Mouse (Mus musculus) cerebellum, adult 18-20 months (tissue): ENCODE measurements around the gene Glt1d1.

Experiments
- DNase-seq, 2 experiments: peaks; one replicate each; pipeline ENCODE4 v3.0.0; 2021

The Glt1d1 gene

GRCm38 (mm10) chr5:127632167-127633145, at the start of gene Glt1d1, which contains the start of gene Slc15a4:
Gene Glt1d1 (plus strand): TSS chr5:127632262.
Gene Slc15a4 (minus strand): TSS chr5:127632897.
- peak; percentile 67 to 68 for DNase-seq

GRCm38 (mm10) chr5:127583658-127584057, 48.4 kb upstream of the Glt1d1 start:
- peak; percentile 18 to 39 for DNase-seq

GRCm38 (mm10) chr5:127587854-127588253, 44.2 kb upstream of the Glt1d1 start:
- no peak for DNase-seq

GRCm38 (mm10) chr5:127592406-127592805, 39.7 kb upstream of the Glt1d1 start:
- no peak for DNase-seq

GRCm38 (mm10) chr5:127592854-127593253, 39.2 kb upstream of the Glt1d1 start:
- peak in 1 of 2 experiments; percentile 21 for DNase-seq

GRCm38 (mm10) chr5:127595676-127596075, 36.4 kb upstream of the Glt1d1 start:
- no peak for DNase-seq

- DNase-seq = no peak
Measured at GRCm38 (mm10) chr5:127596862-127597261, 35.2 kb upstream of the Glt1d1 start.

- no peak for DNase-seq
Measured at GRCm38 (mm10) chr5:127602996-127603395, 29.1 kb upstream of the Glt1d1 start.

GRCm38 (mm10) chr5:127607507-127607906, 24.6 kb upstream of the Glt1d1 start:
- DNase-seq = no peak

GRCm38 (mm10) chr5:127609191-127609714, 22.8 kb upstream of the Glt1d1 start:
- DNase-seq = no peak

- peak; percentile 48 to 53 for DNase-seq
Measured at GRCm38 (mm10) chr5:127610787-127611509, 21.1 kb upstream of the Glt1d1 start.

- no peak for DNase-seq
Measured at GRCm38 (mm10) chr5:127611881-127612280, 20.2 kb upstream of the Glt1d1 start.

- DNase-seq = no peak
Measured at GRCm38 (mm10) chr5:127612397-127612796, 19.7 kb upstream of the Glt1d1 start.

- no peak for DNase-seq
Measured at GRCm38 (mm10) chr5:127615459-127615858, 16.6 kb upstream of the Glt1d1 start.

- DNase-seq = peak; percentile 15 to 19
Measured at GRCm38 (mm10) chr5:127616151-127616550, 15.9 kb upstream of the Glt1d1 start.

- DNase-seq = peak; percentile 98
Measured at GRCm38 (mm10) chr5:127616884-127617635, 15.0 kb upstream of the Glt1d1 start.

- DNase-seq = no peak
Measured at GRCm38 (mm10) chr5:127618834-127619233, 13.2 kb upstream of the Glt1d1 start.

- no peak for DNase-seq
Measured at GRCm38 (mm10) chr5:127620371-127620770, 11.7 kb upstream of the Glt1d1 start.

GRCm38 (mm10) chr5:127621108-127621507, 11.0 kb upstream of the Glt1d1 start:
- DNase-seq = no peak

GRCm38 (mm10) chr5:127624427-127625213, 7.4 kb upstream of the Glt1d1 start:
- DNase-seq = no peak

GRCm38 (mm10) chr5:127627242-127627641, 4.8 kb upstream of the Glt1d1 start:
- no peak for DNase-seq

GRCm38 (mm10) chr5:127631671-127632070, 391 bp upstream of the Glt1d1 start:
- no peak for DNase-seq
